Mouse (Mus musculus) lung, embryonic 15.5 days (tissue): ENCODE results near the gene Srgap2. TPM values are rescaled to one million over a fixed set of nuclear protein-coding genes. Genes with fewer than 3 reads are reported as not detected.

Experiments
- ATAC-seq: fragments of 200-750 bp; cut with Nextera tagmentation; 2 replicates; pipeline ENCODE4 v1.8.0; 2017; ENCODE audit warnings: moderate number of reproducible peaks, borderline replicate concordance; ENCODE audit not compliant: low FRiP score, low TSS enrichment; ENCODE audit errors: extremely low read depth
- H3K27ac ChIP-seq: fragments of 300-500 bp; sonication (generic); 2 replicates; pipeline ENCODE4 v1.5.1; 2015; ENCODE audit warnings: moderate library complexity, mild to moderate bottlenecking, inconsistent platforms
- H3K27me3 ChIP-seq: fragments of 300-500 bp; sonication (generic); 2 replicates; pipeline ENCODE4 v1.6.1; 2015; ENCODE audit warnings: inconsistent platforms
- H3K36me3 ChIP-seq: fragments of 300-500 bp; sonication (generic); 2 replicates; pipeline ENCODE4 v1.6.1; 2015; ENCODE audit warnings: inconsistent platforms
- H3K4me1 ChIP-seq: fragments of 300-500 bp; sonication (generic); 2 replicates; pipeline ENCODE4 v1.6.1; 2015; ENCODE audit warnings: inconsistent platforms
- H3K4me2 ChIP-seq: fragments of 300-500 bp; sonication (generic); 2 replicates; pipeline ENCODE4 v1.6.1; 2015; ENCODE audit warnings: inconsistent platforms, mild to moderate bottlenecking, moderate library complexity
- H3K4me3 ChIP-seq: fragments of 300-500 bp; sonication (generic); 2 replicates; pipeline ENCODE4 v1.5.1; 2015; ENCODE audit warnings: mild to moderate bottlenecking, inconsistent platforms
- H3K9ac ChIP-seq: fragments of 300-500 bp; sonication (generic); 2 replicates; pipeline ENCODE4 v1.6.1; 2015; ENCODE audit warnings: inconsistent platforms
- H3K9me3 ChIP-seq: fragments of 300-500 bp; sonication (generic); 2 replicates; pipeline ENCODE4 v1.6.1; 2016; ENCODE audit warnings: inconsistent platforms
- WGBS: fragments of 180-500 bp; shearing (Covaris S2); methylation state at CpG from one replicate; pipeline ENCODE4 v1.1.7; 2015; 5-methylcytosine and 5-hydroxymethylcytosine counted together
- polyA plus RNA-seq: library from polyadenylated mRNA; unstranded; fragments of >200 nt; fragmentation: Nextera tagmentation; extraction: Ambion mirVana; gene quantifications from 2 replicates; pipeline ENCODE4 v1.2.1, GENCODE M21; 2015

Gene Srgap2
- polyA plus RNA-seq, 1 experiment from 2014 or later: 14.1 TPM

GRCm38 (mm10) chr1:131491579-131491978, 35.6 kb downstream of the Srgap2 start:
- H3K27ac ChIP-seq: no peak overlapping the region
- no peaks in the 10 kb centered on the region for H3K27me3 ChIP-seq
- H3K36me3 ChIP-seq: no peaks in the 10 kb centered on the region
- no peaks in the 10 kb centered on the region for H3K9me3 ChIP-seq
- no peak overlapping the region for H3K4me3 ChIP-seq
- WGBS: 28% methylated on average over 4 of the region's 4 CpGs
- no peak overlapping the region for H3K4me2 ChIP-seq
- ATAC-seq: no peak
- H3K9ac ChIP-seq: no peak overlapping the region
- H3K4me1 ChIP-seq: peaks cover 5% of the 10 kb centered on the region; the same call in 1 of the 2 replicates

- Histone ChIP-seq H3K36me3 (no peaks in the 10 kb centered on the region), H3K4me3 (no peak overlapping the region), H3K4me2 (no peak overlapping the region), H3K9ac (no peak overlapping the region), H3K4me1 (peaks cover 9% of the 10 kb centered on the region; the same call in 1 of the 2 replicates), H3K27me3 (no peaks in the 10 kb centered on the region), H3K9me3 (no peaks in the 10 kb centered on the region), H3K27ac (no peak overlapping the region)
- no peak for ATAC-seq
- 84% methylated on average over 3 of the region's 3 CpGs for WGBS
These were observed 37.8 kb downstream of the Srgap2 start for GRCm38 (mm10) chr1:131489312-131489711.

GRCm38 (mm10) chr1:131486094-131486850, 40.9 kb downstream of the Srgap2 start:
- H3K4me1 ChIP-seq: 0 out of 2 replicates have a peak, but pooled peaks cover 9% of the 10 kb centered on the region
- no peaks in the 10 kb centered on the region for H3K27me3 ChIP-seq
- H3K4me2 ChIP-seq: no peak overlapping the region
- H3K9me3 ChIP-seq: no peaks in the 10 kb centered on the region
- 38% methylated on average over 5 of the region's 5 CpGs for WGBS
- no peak overlapping the region for H3K4me3 ChIP-seq
- H3K27ac ChIP-seq: no peak overlapping the region
- no peaks in the 10 kb centered on the region for H3K36me3 ChIP-seq
- no peak for ATAC-seq
- H3K9ac ChIP-seq: no peak overlapping the region

- H3K36me3 ChIP-seq: 0 out of 2 replicates have a peak, but pooled peaks cover 2% of the 10 kb centered on the region
- H3K9me3 ChIP-seq: no peaks in the 10 kb centered on the region
- H3K4me3 ChIP-seq: no peak overlapping the region
- H3K27ac ChIP-seq: no peak overlapping the region
- H3K9ac ChIP-seq: no peak overlapping the region
- no peak overlapping the region for H3K4me2 ChIP-seq
- H3K27me3 ChIP-seq: no peaks in the 10 kb centered on the region
- ATAC-seq: no peak
- 74% methylated on average over 3 of the region's 3 CpGs for WGBS
- H3K4me1 ChIP-seq: 0 out of 2 replicates have a peak, but pooled peaks cover 9% of the 10 kb centered on the region
These were observed 44.9 kb downstream of the Srgap2 start for GRCm38 (mm10) chr1:131482242-131482641.

- Histone ChIP-seq H3K27ac (no peak overlapping the region), H3K9me3 (no peaks in the 10 kb centered on the region), H3K27me3 (no peaks in the 10 kb centered on the region), H3K4me2 (no peak overlapping the region), H3K9ac (no peak overlapping the region), H3K4me1 (0 out of 2 replicates have a peak, but pooled peaks cover 8% of the 10 kb centered on the region), H3K36me3 (0 out of 2 replicates have a peak, but pooled peaks cover 2% of the 10 kb centered on the region), H3K4me3 (no peak overlapping the region)
- ATAC-seq: no peak
These were observed 45.8 kb downstream of the Srgap2 start for GRCm38 (mm10) chr1:131481391-131481790.

GRCm38 (mm10) chr1:131478770-131479305, 48.3 kb downstream of the Srgap2 start:
- Histone ChIP-seq H3K4me3 (no peak overlapping the region), H3K4me1 (0 out of 2 replicates have a peak, but pooled peaks cover 3% of the 10 kb centered on the region), H3K27ac (no peak overlapping the region), H3K9me3 (no peaks in the 10 kb centered on the region), H3K9ac (no peak overlapping the region), H3K36me3 (0 out of 2 replicates have a peak, but pooled peaks cover 2% of the 10 kb centered on the region), H3K4me2 (no peak overlapping the region), H3K27me3 (no peaks in the 10 kb centered on the region)
- ATAC-seq: no peak
- WGBS: 51% methylated on average over 2 of the region's 2 CpGs

GRCm38 (mm10) chr1:131475306-131475705, 51.8 kb downstream of the Srgap2 start:
- Histone ChIP-seq H3K36me3 (no peaks in the 10 kb centered on the region), H3K27me3 (no peaks in the 10 kb centered on the region), H3K9ac (no peak overlapping the region), H3K4me1 (0 out of 2 replicates have a peak, but pooled peaks cover 3% of the 10 kb centered on the region), H3K9me3 (no peaks in the 10 kb centered on the region), H3K27ac (no peak overlapping the region), H3K4me2 (no peak overlapping the region), H3K4me3 (no peak overlapping the region)
- no peak for ATAC-seq

GRCm38 (mm10) chr1:131473631-131474118, 53.5 kb downstream of the Srgap2 start:
- ATAC-seq: no peak
- Histone ChIP-seq H3K36me3 (no peaks in the 10 kb centered on the region), H3K4me3 (no peak overlapping the region), H3K9ac (no peak overlapping the region), H3K4me1 (0 out of 2 replicates have a peak, but pooled peaks cover 3% of the 10 kb centered on the region), H3K9me3 (no peaks in the 10 kb centered on the region), H3K27ac (no peak overlapping the region), H3K27me3 (no peaks in the 10 kb centered on the region), H3K4me2 (no peak overlapping the region)

- 96% methylated on average over 1 of the region's 1 CpGs for WGBS
- no peak for ATAC-seq
- Histone ChIP-seq H3K9me3 (no peaks in the 10 kb centered on the region), H3K27ac (no peak overlapping the region), H3K4me3 (no peak overlapping the region), H3K4me2 (no peak overlapping the region), H3K27me3 (no peaks in the 10 kb centered on the region), H3K4me1 (0 out of 2 replicates have a peak, but pooled peaks cover 3% of the 10 kb centered on the region), H3K36me3 (no peaks in the 10 kb centered on the region), H3K9ac (no peak overlapping the region)
These were observed 56.6 kb downstream of the Srgap2 start for GRCm38 (mm10) chr1:131470597-131470996.

- H3K4me2 ChIP-seq: no peak overlapping the region
- H3K27ac ChIP-seq: no peak overlapping the region
- H3K9me3 ChIP-seq: no peaks in the 10 kb centered on the region
- no peaks in the 10 kb centered on the region for H3K4me1 ChIP-seq
- 81% methylated on average over 4 of the region's 4 CpGs for WGBS
- H3K36me3 ChIP-seq: no peaks in the 10 kb centered on the region
- no peak overlapping the region for H3K4me3 ChIP-seq
- no peak for ATAC-seq
- H3K9ac ChIP-seq: no peak overlapping the region
- H3K27me3 ChIP-seq: no peaks in the 10 kb centered on the region
These were observed 61.3 kb downstream of the Srgap2 start for GRCm38 (mm10) chr1:131465855-131466254.

GRCm38 (mm10) chr1:131463953-131464627, 63.1 kb downstream of the Srgap2 start:
- 85% methylated on average over 6 of the region's 6 CpGs for WGBS
- H3K9me3 ChIP-seq: no peaks in the 10 kb centered on the region
- H3K9ac ChIP-seq: no peak overlapping the region
- no peaks in the 10 kb centered on the region for H3K27me3 ChIP-seq
- H3K4me3 ChIP-seq: no peak overlapping the region
- ATAC-seq: no peak
- no peak overlapping the region for H3K27ac ChIP-seq
- H3K36me3 ChIP-seq: no peaks in the 10 kb centered on the region
- H3K4me1 ChIP-seq: no peaks in the 10 kb centered on the region
- H3K4me2 ChIP-seq: no peak overlapping the region
